Mouse (Mus musculus): Measurements from ENCODE around the gene Lefty1. TPM values are rescaled to one million over a fixed set of nuclear protein-coding genes. Genes with fewer than 3 reads are reported as not detected.

Lefty1 gene
- polyA plus RNA-seq, 1 experiment from 2014 or later, result 0.14 TPM

GRCm38 (mm10) chr1:180906461-180907147 lies 28.2 kb upstream of the Lefty1 start:
- Histone ChIP-seq H3K27ac (no peak overlapping the region), H3K4me3 (ENCODE audit: inconsistent target) (no peak overlapping the region), H3K36me3 (ENCODE audit: inconsistent target) (peaks cover 16% of the 10 kb centered on the region; the same call in 1 of the 2 replicates), H3K79me2 (ENCODE audit: inconsistent target) (peaks cover 18% of the 10 kb centered on the region; the same call in 1 of the 2 replicates)
- WGBS (ENCODE audit: missing documents), result 95% methylated on average over 18 of the region's 24 CpGs

- 66% methylated on average over 8 of the region's 8 CpGs for WGBS (ENCODE audit: missing documents)
- H3K4me3 ChIP-seq (ENCODE audit: inconsistent target), result no peak overlapping the region
These were observed 23.7 kb upstream of the Lefty1 start for GRCm38 (mm10) chr1:180911138-180911537.

GRCm38 (mm10) chr1:180911653-180912287 lies 23.1 kb upstream of the Lefty1 start:
- H3K36me3 ChIP-seq (ENCODE audit: inconsistent target), result peaks cover 16% of the 10 kb centered on the region; the same call in 1 of the 2 replicates
- 42% methylated on average over 12 of the region's 20 CpGs for WGBS (ENCODE audit: missing documents)
- no peak overlapping the region for H3K27ac ChIP-seq
- no peaks in the 10 kb centered on the region for H3K79me2 ChIP-seq (ENCODE audit: inconsistent target)
- no peak overlapping the region for H3K4me3 ChIP-seq (ENCODE audit: inconsistent target)

More at GRCm38 (mm10) chr1:180911138-180911537, 23.7 kb upstream of the Lefty1 start:
- peaks cover 16% of the 10 kb centered on the region; the same call in 1 of the 2 replicates for H3K36me3 ChIP-seq (ENCODE audit: inconsistent target)
- H3K79me2 ChIP-seq (ENCODE audit: inconsistent target), result peaks cover under 1% of the 10 kb centered on the region; the same call in 1 of the 2 replicates
- H3K27ac ChIP-seq, result no peak overlapping the region

- H3K4me3 ChIP-seq (ENCODE audit: inconsistent target), result no peak overlapping the region
- H3K36me3 ChIP-seq (ENCODE audit: inconsistent target), result peaks cover 8% of the 10 kb centered on the region; the same call in 1 of the 2 replicates
- H3K27ac ChIP-seq, result no peak overlapping the region
- H3K79me2 ChIP-seq (ENCODE audit: inconsistent target), result no peaks in the 10 kb centered on the region
- 43% methylated on average over 5 of the region's 5 CpGs for WGBS (ENCODE audit: missing documents)
These were observed 22.0 kb upstream of the Lefty1 start for GRCm38 (mm10) chr1:180912792-180913191.

GRCm38 (mm10) chr1:180913797-180914196 lies 21.0 kb upstream of the Lefty1 start:
- no peaks in the 10 kb centered on the region for H3K36me3 ChIP-seq (ENCODE audit: inconsistent target)
- WGBS (ENCODE audit: missing documents), result 90% methylated on average over 4 of the region's 4 CpGs

GRCm38 (mm10) chr1:180916425-180916824 lies 18.4 kb upstream of the Lefty1 start:
- Histone ChIP-seq H3K79me2 (ENCODE audit: inconsistent target) (no peaks in the 10 kb centered on the region), H3K27ac (no peak overlapping the region), H3K4me3 (ENCODE audit: inconsistent target) (no peak overlapping the region), H3K36me3 (ENCODE audit: inconsistent target) (no peaks in the 10 kb centered on the region)
- 91% methylated on average over 11 of the region's 11 CpGs for WGBS (ENCODE audit: missing documents)

More at GRCm38 (mm10) chr1:180913797-180914196, 21.0 kb upstream of the Lefty1 start:
- Histone ChIP-seq H3K27ac (no peak overlapping the region), H3K4me3 (ENCODE audit: inconsistent target) (no peak overlapping the region), H3K79me2 (ENCODE audit: inconsistent target) (no peaks in the 10 kb centered on the region)

GRCm38 (mm10) chr1:180917053-180917452 lies 17.8 kb upstream of the Lefty1 start:
- no peak overlapping the region for H3K4me3 ChIP-seq (ENCODE audit: inconsistent target)
- 0% methylated on average over 1 of the region's 1 CpGs for WGBS (ENCODE audit: missing documents)
- no peaks in the 10 kb centered on the region for H3K79me2 ChIP-seq (ENCODE audit: inconsistent target)
- no peak overlapping the region for H3K27ac ChIP-seq
- H3K36me3 ChIP-seq (ENCODE audit: inconsistent target), result no peaks in the 10 kb centered on the region

- 76% methylated on average over 8 of the region's 8 CpGs for WGBS (ENCODE audit: missing documents)
- no peaks in the 10 kb centered on the region for H3K36me3 ChIP-seq (ENCODE audit: inconsistent target)
- no peak overlapping the region for H3K4me3 ChIP-seq (ENCODE audit: inconsistent target)
- no peak overlapping the region for H3K27ac ChIP-seq
- no peaks in the 10 kb centered on the region for H3K79me2 ChIP-seq (ENCODE audit: inconsistent target)
These were observed 15.1 kb upstream of the Lefty1 start for GRCm38 (mm10) chr1:180919686-180920085.

- no peaks in the 10 kb centered on the region for H3K79me2 ChIP-seq (ENCODE audit: inconsistent target)
- H3K4me3 ChIP-seq (ENCODE audit: inconsistent target), result no peak overlapping the region
- no peaks in the 10 kb centered on the region for H3K36me3 ChIP-seq (ENCODE audit: inconsistent target)
- peak overlapping the region; percentile 56 for H3K27ac ChIP-seq
- 18% methylated on average over 6 of the region's 6 CpGs for WGBS (ENCODE audit: missing documents)
These were observed 12.4 kb upstream of the Lefty1 start for GRCm38 (mm10) chr1:180922273-180923048.

GRCm38 (mm10) chr1:180924737-180925136 lies 10.1 kb upstream of the Lefty1 start:
- no peak overlapping the region for H3K27ac ChIP-seq
- no peaks in the 10 kb centered on the region for H3K79me2 ChIP-seq (ENCODE audit: inconsistent target)
- no peaks in the 10 kb centered on the region for H3K36me3 ChIP-seq (ENCODE audit: inconsistent target)
- H3K4me3 ChIP-seq (ENCODE audit: inconsistent target), result no peak overlapping the region
- 100% methylated on average over 2 of the region's 2 CpGs for WGBS (ENCODE audit: missing documents)

GRCm38 (mm10) chr1:180926286-180926685 lies 8.5 kb upstream of the Lefty1 start:
- no peak overlapping the region for H3K4me3 ChIP-seq (ENCODE audit: inconsistent target)
- WGBS (ENCODE audit: missing documents), result 67% methylated on average over 4 of the region's 4 CpGs
- no peaks in the 10 kb centered on the region for H3K79me2 ChIP-seq (ENCODE audit: inconsistent target)
- H3K27ac ChIP-seq, result no peak overlapping the region
- H3K36me3 ChIP-seq (ENCODE audit: inconsistent target), result no peaks in the 10 kb centered on the region

- Histone ChIP-seq H3K4me3 (ENCODE audit: inconsistent target) (no peak overlapping the region), H3K79me2 (ENCODE audit: inconsistent target) (no peaks in the 10 kb centered on the region), H3K27ac (no peak overlapping the region), H3K36me3 (ENCODE audit: inconsistent target) (no peaks in the 10 kb centered on the region)
- 83% methylated on average over 2 of the region's 2 CpGs for WGBS (ENCODE audit: missing documents)
These were observed 5.2 kb upstream of the Lefty1 start for GRCm38 (mm10) chr1:180929599-180929998.

- Histone ChIP-seq H3K27ac (no peak overlapping the region), H3K4me3 (ENCODE audit: inconsistent target) (no peak overlapping the region), H3K79me2 (ENCODE audit: inconsistent target) (no peaks in the 10 kb centered on the region), H3K36me3 (ENCODE audit: inconsistent target) (no peaks in the 10 kb centered on the region)
- WGBS (ENCODE audit: missing documents), result 75% methylated on average over 3 of the region's 3 CpGs
These were observed 3.7 kb upstream of the Lefty1 start for GRCm38 (mm10) chr1:180931106-180931505.

- H3K36me3 ChIP-seq (ENCODE audit: inconsistent target), result no peaks in the 10 kb centered on the region
- 76% methylated on average over 6 of the region's 6 CpGs for WGBS (ENCODE audit: missing documents)
- no peak overlapping the region for H3K4me3 ChIP-seq (ENCODE audit: inconsistent target)
- H3K27ac ChIP-seq, result no peak overlapping the region
- H3K79me2 ChIP-seq (ENCODE audit: inconsistent target), result no peaks in the 10 kb centered on the region
These were observed 1.2 kb upstream of the Lefty1 start for GRCm38 (mm10) chr1:180933659-180934058.
